Mouse (Mus musculus) left cerebral cortex, postnatal 25 days (tissue): ENCODE data around the gene Trim28. TPM values are rescaled to one million over a fixed set of nuclear protein-coding genes. Genes with fewer than 3 reads are reported as not detected.

ENCODE experiments used
- DNase-seq, 2 experiments: peaks; one replicate each; pipeline ENCODE4 v3.0.0; 2022; ENCODE audit warnings: low spot score in 2 of 2, mixed read lengths in 1 of 2
- intact Hi-C: fragments of 180-260 bp; cut with DNase I; formaldehyde crosslinking; loops from one replicate; pipeline ENCODE4 v1.15.1; 2025
- total RNA-seq, 2 experiments: library from RNA; stranded (reverse); gene quantifications; 2 replicates each; pipeline ENCODE4 v1.2.3; 2021

Trim28 gene
- total RNA-seq, 2 experiments from 2014 or later = 210 to 221 TPM

DNA sequence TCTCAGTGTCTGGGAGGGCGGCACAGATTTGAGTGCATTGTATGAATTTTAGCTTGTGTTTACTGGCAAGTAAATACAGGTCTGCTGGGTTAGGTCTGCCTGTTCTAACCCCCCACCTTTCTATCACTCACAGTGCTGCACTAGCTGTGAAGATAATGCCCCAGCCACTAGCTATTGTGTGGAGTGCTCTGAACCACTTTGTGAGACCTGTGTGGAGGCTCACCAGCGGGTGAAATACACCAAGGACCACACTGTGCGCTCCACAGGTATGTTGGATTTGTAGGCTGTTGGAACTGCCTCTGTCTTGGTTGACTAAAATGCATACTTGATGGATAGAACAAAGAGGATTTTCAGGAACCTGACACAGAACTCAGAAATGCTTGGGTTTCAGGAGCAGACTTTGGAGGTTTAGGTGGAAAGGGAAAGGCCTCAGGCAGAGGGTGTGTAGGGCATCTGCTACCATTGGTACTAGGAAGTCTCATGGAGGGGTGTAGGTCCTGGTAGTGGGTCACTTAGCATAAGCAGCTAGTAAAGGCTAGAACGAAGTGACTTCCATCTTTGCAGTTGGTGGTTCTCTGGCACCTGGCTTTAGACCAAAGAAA lies 26.7 kb downstream of the Trim28 start:
- no peak for DNase-seq
- intact Hi-C loops = loop anchor here (1.0 to 2.0 kb wide), 2 partner anchors 9 to 17 kb away; partner anchors contain the start of gene Chmp2a

DNA sequence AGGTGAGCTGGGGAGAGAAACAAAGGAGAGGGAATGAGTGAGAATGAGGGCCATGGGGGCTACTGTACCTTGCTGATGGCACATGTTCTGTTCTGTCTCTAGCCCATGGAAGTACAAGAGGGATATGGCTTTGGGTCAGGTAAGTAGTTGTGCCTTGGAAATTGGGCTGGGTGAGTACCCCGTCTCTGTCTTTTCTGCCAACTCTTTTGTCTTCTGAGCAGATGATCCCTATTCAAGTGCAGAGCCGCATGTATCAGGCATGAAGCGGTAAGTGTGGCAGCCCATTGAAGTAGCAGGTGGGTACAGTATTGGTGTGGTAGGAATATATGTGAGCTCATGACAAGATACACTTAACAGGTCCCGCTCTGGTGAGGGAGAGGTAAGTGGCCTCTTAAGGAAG lies 30.1 kb downstream of the Trim28 start:
- intact Hi-C loops = no loop called here
- no peak for DNase-seq

DNA sequence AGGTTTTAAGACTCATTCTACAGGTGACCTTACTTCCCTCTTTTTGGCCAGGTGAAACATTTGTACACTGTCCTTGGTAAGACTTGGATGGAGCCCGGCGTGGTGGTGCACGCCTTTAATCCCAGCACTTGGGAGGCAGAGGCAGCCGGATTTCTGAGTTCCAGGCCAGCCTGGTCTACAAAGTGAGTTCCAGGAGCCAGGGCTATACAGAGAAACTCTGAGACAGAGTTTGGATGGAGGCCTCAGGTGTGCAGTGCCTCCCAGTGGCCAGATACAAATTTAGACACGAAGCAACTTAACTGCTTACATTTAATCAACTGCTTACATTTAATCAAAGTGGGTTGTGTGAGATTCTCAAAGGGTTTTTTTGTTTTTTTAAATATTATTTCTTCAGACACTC lies 32.2 kb downstream of the Trim28 start:
- intact Hi-C loops = loop anchor here (10.0 kb wide), 1 partner anchor 546 kb away; no protein-coding TSS in a partner anchor
- no peak for DNase-seq

DNA sequence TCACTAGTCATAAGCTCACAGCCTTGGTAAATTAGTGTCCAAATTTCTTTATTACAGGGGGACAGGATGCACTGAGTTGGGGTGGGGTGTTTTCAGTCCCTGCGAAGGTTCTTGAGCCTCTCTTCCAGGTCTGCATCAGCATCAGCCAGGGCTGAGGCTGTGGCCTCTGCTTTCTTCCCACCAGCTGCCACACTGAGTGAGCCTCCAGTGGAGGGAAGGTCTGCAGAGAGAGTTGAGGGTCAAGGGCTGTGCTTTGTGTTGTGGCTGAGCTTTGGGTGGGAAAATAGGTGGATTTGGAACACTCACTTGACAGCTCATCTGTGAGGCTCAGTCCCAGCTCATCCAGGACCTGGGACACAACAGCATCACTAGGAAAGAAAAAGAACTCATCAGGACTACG lies 33.1 kb downstream of the Trim28 start:
- intact Hi-C loops = loop anchor here (10.0 kb wide), 1 partner anchor 547 kb away; no protein-coding TSS in a partner anchor
- DNase-seq = no peak

DNA sequence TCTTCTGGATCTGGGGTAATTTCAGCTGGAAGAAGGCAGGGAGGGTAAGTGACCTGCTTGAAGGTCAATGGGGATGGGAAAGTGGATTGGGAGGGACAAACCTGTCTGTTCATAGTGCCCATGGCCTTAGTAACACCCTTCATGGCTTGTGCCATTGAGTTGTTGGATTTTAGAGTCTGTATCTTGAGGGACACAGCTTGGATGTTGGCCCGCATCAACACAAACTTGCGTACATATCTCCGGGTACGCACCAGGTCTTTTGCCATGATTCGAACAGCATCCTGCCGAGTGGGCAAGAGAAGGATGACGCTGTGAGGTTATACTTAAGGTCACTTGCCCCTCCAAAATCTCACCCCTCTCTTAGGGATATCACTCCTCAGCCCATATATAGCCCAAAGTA lies 33.6 kb downstream of the Trim28 start:
- intact Hi-C loops = loop anchor here (10.0 kb wide), 1 partner anchor 548 kb away; no protein-coding TSS in a partner anchor
- DNase-seq = no peak

DNA sequence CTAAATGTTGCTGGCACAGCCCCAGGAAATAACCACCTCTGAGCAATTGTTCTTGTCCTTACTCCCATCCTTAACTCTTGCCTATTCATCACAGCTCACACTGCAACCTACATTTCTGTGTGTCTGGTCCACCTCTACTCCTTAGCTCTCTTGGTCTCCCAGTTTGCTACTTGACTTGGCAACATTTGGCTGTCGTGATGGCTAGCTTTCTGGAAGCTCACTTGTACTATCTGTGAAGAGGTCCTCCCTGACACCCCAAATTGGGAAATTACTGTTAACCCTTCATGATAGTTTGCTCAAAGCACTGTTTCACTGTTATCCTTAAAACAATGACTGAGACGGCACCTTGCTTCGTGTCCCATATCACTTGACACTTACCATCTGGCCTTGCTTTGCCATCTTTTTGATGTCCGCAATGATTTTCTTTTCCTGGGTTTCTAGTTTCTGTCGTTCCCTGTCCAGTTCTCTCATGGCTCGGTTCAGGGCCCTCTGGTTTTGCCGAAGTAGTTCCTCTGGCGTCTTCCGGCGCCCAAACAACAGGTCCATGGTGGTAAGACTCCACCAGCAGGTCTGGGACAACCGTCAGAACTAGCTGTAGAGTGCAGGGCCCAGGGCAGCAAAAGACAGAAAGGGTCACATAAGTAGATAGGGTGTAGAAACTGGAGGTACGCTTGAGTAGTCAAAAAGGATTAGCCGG lies 34.7 kb downstream of the Trim28 start:
- intact Hi-C loops = loop anchor here (1.0 to 10.0 kb wide), 2 partner anchors 8 to 549 kb away; no protein-coding TSS in a partner anchor
- no peak for DNase-seq

DNA sequence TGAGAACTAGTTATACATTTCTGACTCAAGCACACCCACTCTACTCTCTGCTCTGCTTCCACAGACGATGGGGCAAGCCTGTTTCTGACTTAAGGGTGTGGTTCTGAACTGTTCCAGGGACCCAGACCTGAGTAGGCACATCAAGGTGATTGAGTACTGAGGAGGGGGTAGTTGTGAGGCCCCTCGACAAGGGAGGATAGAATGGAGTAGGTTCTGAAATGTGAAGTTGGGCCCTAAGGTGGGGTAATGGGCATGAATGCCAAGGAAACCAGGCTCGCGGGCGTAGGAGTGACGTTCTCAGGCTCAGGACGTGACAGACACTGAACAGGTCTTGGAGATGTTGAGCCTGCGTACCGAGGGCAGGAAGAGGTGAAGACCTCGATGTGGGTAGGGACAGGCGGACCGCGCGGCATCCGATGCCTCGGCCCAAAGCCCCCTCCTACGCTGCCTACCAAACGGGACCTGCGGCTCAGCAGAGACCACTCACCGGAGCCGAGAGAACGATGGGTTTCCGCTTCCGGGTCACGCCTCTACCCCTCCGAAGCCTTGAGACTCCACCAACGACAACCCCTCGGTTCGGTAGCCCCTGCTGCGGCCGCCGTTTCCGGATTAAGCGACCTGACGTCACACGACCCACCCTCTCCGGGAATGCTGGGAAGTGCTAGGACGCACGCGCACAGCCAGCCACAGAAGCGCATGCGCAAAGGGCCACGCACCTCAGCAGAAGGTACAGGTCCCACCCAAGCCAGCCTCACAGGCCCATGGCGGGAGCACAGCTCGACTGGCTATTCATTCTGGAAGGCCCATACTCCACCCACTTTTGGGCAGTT lies 35.4 kb downstream of the Trim28 start, which contains the start of gene Chmp2a:
TSS of gene Chmp2a (minus strand) at position 660 of the 830 bp plus-strand sequence.
- intact Hi-C loops = loop anchor here (1.0 to 10.0 kb wide), 2 partner anchors 9 to 550 kb away; no protein-coding TSS in a partner anchor
- peak; percentile 98 to 99 for DNase-seq

DNA sequence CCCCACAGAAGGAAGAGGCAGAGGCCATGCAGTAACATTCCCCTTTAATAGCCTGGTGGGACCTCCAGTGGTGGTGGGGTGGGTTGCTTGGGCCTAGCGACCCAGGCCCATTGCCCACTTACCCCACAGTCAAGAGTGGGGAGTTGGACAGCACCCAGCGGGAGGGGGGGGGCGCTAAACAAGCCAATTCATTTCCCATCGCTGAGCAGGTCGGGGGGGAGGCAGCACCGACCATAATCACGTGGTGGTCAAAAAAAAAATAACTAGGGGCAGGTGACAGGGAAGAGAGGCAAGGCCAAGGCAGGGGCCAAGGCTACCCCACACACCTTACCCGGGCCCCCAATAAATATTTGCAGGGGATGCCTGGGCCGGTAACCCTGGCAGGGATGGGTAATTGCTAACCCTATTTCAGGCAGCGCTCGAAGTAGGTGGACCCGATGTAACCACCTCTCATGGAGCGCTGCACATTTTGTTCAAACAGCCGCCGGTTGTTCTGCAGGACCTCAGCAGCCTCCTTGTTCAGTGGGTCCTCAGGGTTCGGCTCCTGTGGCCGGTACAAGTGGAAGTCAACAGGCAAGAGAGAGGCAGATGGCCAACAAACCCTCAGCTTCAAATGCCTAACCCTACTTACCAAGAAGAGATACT lies 36.4 kb downstream of the Trim28 start:
- DNase-seq = peak in 1 of 2 experiments; percentile 11

DNA sequence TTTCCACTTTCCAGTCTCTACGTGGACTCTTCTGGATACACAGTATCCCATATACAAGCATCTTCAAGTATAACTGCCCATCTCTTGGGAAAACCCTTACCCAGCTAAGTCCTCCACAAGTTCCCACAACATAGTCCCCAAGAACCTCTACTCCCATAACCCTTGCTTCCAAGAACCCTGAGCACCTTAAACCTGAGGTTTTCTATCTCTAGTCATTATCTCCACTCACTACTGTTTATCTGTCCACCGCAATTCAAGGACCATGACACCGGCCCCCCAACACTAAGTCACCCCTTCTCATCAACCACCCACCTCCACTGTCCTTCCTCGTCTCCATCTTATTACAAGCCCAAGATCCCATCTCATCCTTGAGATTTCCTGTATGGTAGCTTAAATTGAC lies 37.9 kb downstream of the Trim28 start:
- no peak for DNase-seq
- intact Hi-C loops = loop anchor here (5.0 to 10.0 kb wide), 3 partner anchors 60 to 552 kb away; partner anchors contain the start of genes Rps5 and Zfp446

More for the DNA sequence above, 36.4 kb downstream of the Trim28 start:
- intact Hi-C loops = loop anchor here (5.0 to 10.0 kb wide), 3 partner anchors 58 to 551 kb away; partner anchors contain the start of genes Rps5 and Zfp446

DNA sequence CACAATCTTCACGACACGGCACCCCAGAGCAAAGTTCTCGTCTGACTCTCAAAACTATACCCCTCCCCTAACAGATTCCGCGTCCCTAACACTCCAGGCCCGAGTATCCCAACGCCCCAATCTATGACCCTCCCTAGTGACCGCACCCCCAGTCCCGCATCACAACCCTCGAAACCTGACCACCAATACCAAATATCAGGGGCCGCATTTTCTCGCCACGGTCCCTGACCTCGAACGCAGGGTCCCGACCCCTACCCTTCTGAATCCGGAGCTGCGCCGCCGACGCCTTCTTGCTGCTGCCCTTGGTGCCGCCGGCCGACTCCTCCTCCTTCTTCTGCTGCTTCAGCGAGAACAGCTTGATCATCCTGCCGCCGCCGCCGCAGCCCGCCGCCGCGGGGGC lies 38.5 kb downstream of the Trim28 start:
- DNase-seq = no peak

DNA sequence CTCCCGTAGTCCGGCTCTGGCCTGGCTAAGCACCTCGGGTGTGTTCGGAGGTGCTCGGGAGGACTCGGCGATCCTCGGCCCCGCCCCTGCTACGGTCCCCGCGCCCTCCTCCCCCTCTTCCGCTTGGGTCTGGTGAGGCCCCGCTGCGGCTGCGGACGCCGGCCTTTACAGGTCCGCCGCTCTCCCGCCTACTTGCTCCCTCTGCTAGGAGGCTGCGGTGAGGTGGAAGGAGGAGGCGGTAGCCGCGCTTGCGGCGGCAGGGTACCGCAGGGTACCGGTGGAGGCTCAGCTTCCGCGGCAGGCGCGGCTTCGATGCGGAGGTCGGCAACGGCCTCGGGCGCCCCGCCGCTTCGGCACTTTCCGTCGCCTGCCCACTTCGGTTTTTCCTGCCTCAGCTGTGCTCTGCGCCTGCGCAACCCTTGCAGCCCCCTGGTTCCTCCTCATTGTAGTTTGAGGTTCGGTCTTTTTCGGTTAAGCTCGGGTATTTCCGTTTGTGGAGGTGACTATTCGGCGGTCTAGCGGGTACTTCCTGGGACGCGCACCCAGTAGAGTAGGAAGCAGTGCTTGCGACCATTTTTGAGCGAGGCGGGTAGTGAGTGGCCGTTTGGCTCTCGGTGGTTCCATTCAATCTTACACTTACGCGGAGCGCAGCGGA lies 39.1 kb downstream of the Trim28 start, which contains the start of gene Ube2m:
TSS of gene Ube2m (minus strand) at position 375 of the 655 bp plus-strand sequence.
- intact Hi-C loops = loop anchor here (5.0 to 10.0 kb wide), 3 partner anchors 61 to 553 kb away; partner anchors contain the start of genes Rps5 and Zfp446
- peak; percentile 100 for DNase-seq

More for the DNA sequence above, 38.5 kb downstream of the Trim28 start:
- intact Hi-C loops = loop anchor here (5.0 to 10.0 kb wide), 3 partner anchors 60 to 553 kb away; partner anchors contain the start of genes Rps5 and Zfp446

DNA sequence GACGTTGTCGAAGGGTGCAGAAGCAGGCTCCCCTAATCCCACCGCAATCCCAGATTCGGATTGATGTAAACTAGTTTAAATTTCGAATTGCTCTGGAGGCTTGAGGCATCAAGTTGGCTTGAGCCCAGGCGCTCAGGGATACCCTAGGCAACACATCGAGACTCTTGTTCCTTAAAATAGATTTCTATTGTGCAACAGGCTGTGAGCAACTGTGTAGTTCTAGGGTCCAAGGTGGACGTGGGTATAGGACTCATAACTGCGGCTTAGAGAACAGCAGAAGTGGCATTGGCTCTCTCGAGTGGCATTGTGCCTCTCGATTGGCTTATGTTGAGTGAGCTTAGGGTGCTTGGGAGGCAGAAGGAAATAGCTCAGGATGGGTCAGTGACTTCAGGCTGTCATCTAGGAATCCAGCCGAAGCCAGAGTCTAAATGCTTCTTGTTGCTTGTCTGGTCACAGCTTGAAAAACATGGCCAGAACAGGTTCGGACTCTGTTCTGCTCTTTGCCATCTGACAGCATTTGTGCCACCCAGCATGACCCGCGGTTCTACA lies 39.8 kb downstream of the Trim28 start:
- DNase-seq = peak in 1 of 2 experiments; percentile 27
- intact Hi-C loops = loop anchor here (5.0 to 10.0 kb wide), 3 partner anchors 61 to 554 kb away; partner anchors contain the start of genes Rps5 and Zfp446

DNA sequence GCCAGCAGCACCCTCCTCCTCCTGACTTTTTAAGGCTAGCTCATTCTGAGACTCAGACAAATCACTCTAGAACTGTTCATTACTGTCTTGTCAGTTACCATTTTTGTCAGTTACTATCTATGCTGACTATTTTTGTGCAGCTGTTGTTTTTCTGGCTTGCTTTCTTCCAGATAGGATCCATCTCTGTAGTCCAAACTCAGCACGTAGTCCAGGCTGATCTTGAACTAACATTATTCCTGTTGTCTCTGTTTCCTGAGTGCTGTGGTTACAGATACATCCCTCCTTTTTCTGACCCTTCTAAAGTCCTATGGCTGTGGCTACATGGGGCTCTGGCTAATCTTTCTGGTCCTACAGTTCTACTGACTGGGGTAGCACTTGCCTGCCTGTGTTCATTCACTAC lies 40.3 kb downstream of the Trim28 start:
- intact Hi-C loops = loop anchor here (5.0 to 10.0 kb wide), 3 partner anchors 62 to 554 kb away; partner anchors contain the start of genes Rps5 and Zfp446
- no peak for DNase-seq

DNA sequence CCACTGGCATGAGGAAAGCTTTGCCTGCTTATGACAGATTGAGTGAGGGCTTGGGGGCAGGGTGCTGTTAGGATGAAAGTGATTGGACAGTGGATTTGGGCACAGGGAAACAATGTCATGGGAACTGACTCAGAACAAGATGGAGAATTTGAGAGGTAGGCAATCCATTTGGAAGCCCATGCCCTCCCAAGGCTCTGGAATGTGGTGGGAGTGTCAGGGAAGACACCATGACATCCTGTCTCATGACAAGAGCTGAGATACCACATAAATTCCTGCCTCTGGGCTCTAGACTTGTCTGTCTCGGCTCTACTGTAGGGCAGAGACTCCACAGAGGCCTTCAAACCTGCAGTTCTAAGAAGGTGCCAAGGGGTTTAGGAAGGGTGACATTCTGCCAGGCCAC lies 42.3 kb downstream of the Trim28 start:
- intact Hi-C loops = no loop called here
- no peak for DNase-seq

DNA sequence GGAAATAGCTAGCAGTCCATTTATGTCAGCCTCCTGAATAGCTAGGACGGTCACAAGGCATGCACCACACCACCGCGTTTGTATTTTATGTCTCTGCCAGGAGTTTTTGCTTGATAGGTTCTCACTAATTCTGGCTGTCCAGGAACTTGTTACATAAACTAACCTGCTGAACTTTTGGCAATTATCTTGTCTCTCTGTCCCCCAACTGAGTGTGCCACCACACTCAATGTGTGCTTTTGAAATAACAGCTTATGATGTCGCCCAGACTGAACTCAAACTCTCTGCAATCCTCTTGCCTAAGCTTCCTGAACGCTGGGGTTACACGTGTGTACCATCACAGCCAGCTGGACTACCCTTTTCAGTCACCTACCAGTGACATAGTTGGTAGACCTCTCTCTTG lies 43.6 kb downstream of the Trim28 start:
- intact Hi-C loops = no loop called here
- no peak for DNase-seq

DNA sequence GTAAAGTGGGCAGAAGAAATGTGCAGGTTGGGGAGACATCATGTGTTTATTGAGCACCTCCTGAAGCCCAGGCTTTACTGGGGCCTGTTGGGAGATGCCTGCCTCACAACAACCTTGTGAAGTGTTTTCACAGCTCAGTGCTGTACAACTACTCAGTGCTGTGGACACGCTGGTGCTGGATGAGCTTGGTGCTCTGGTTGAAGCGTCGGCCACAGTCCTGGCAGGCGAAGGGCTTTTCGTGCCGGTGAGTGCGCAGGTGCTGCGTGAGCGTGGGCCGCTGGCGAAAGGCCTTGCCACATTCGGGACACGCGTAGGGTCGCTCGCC lies 44.2 kb downstream of the Trim28 start:
- intact Hi-C loops = no loop called here
- DNase-seq = peak in 1 of 2 experiments; percentile 9

DNA sequence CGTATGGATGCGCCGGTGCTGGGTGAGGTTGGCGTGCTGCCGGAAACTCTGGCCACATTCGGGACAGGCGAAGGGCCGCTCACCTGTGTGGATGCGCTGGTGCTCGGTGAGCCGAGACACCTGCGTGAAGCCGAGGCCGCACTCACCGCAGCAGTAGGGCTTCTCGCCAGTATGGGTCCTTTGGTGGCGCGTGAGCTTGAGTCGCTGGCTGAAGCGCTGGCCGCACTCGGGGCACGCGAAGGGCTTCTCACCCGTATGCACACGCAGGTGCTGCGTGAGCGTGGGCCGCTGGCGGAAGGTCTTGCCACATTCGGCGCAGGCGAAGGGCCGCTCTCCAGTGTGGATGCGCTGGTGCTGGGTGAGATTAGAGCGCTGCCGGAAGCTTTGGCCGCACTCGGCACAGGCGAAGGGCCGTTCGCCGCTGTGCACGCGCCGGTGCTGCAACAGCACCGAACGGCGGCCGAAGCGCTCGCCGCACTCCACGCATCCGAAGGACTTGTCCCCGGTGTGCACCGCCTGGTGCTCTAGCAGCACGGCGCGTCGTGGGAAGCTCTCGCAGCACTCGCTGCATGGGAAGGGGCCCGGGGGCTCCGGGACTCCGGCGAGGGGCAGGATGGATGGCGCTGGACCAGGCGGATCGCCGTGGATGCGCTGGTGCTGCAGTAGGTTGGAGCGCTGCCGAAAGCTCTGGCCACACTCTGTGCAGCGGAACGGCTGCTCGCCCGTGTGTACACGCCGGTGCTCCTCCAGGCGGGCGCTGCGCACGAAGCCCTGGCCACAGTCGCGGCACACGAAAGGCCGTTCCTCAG lies 44.7 kb downstream of the Trim28 start:
- DNase-seq = peak; percentile 54 to 56
- intact Hi-C loops = no loop called here
